Mouse (Mus musculus) ES-Bruce4 (cell line): ENCODE measurements around the gene Ppp1r15b. TPM values are rescaled to one million over a fixed set of nuclear protein-coding genes. Genes with fewer than 3 reads are reported as not detected.

Source experiments
- H3K27ac ChIP-seq: 2 replicates; pipeline ENCODE4 v1.5.1; 2012; ENCODE audit warnings: low read length, inconsistent platforms; ENCODE audit not compliant: insufficient read depth
- H3K27me3 ChIP-seq: 2 replicates; pipeline ENCODE4 v1.6.1; 2012; ENCODE audit warnings: mild to moderate bottlenecking, low read length, inconsistent platforms; ENCODE audit not compliant: control insufficient read depth, poor library complexity, insufficient read depth, severe bottlenecking
- H3K36me3 ChIP-seq: 2 replicates; pipeline ENCODE4 v1.6.1; 2012; ENCODE audit warnings: inconsistent platforms, mild to moderate bottlenecking, low read length, moderate library complexity; ENCODE audit not compliant: control insufficient read depth, poor library complexity, insufficient read depth, severe bottlenecking
- H3K4me1 ChIP-seq: one replicate; pipeline ENCODE4 v1.8.1; 2011; ENCODE audit warnings: low read length; ENCODE audit not compliant: control insufficient read depth, insufficient read depth
- H3K4me3 ChIP-seq: 2 replicates; pipeline ENCODE4 v1.5.1; 2011; ENCODE audit warnings: low read depth, mild to moderate bottlenecking, low read length
- H3K9ac ChIP-seq: 2 replicates; pipeline ENCODE4 v1.6.1; 2012; ENCODE audit warnings: low read depth, mild to moderate bottlenecking, inconsistent platforms; ENCODE audit not compliant: poor library complexity, severe bottlenecking
- H3K9me3 ChIP-seq: replicated peaks from 2 replicates; pipeline ENCODE4 v1.6.1; 2012; ENCODE audit warnings: mild to moderate bottlenecking, low read length, inconsistent platforms; ENCODE audit not compliant: control insufficient read depth, poor library complexity, insufficient read depth, severe bottlenecking
- CTCF ChIP-seq: IDR thresholded peaks from one replicate; pipeline ENCODE4 v1.8.1; 2011; ENCODE audit warnings: low read depth, low read length
- EP300 ChIP-seq: IDR thresholded peaks from 2 replicates; pipeline ENCODE4 v1.6.1; 2011; ENCODE audit warnings: low read depth, low read length; ENCODE audit not compliant: insufficient read depth
- POLR2A ChIP-seq: IDR thresholded peaks from one replicate; pipeline ENCODE4 v1.8.1; 2011; ENCODE audit warnings: low read length; ENCODE audit not compliant: insufficient read depth
- polyA plus RNA-seq: library from polyadenylated mRNA; stranded (reverse); fragments of >200 nt; gene quantifications from 2 replicates; pipeline ENCODE4 v1.2.4, GENCODE M21; 2011; ENCODE audit warnings: low read depth; ENCODE audit not compliant: missing spikeins, insufficient read depth, insufficient read length

Gene Ppp1r15b
- polyA plus RNA-seq, 1 experiment = 68.9 TPM

DNA sequence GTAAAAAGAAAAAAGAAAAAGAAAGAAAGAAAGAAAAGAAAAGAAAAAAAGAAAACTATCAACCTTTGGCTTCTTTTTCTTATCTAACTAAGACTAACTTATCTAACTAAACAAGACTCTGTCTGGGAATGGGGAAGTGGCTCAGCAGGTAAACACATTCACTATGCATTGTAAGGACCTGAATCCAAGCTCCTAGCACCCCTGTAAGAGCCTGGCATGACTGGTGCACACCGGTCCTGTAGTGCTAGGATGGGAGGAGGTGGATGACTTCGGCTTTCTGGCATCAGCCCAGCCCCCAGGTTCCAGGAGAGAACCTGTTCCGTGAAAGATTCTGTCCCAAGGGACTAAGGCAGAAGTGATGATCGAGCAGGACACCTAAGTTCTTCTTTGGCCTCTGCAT is 30.6 kb downstream of the Ppp1r15b start:
- H3K9ac ChIP-seq = no peak overlapping the region
- no peak overlapping the region for H3K4me3 ChIP-seq
- H3K27me3 ChIP-seq = peaks cover 9% of the 10 kb centered on the region
- no peaks in the 10 kb centered on the region for H3K4me1 ChIP-seq
- no peak for TF ChIP-seq CTCF
- TF ChIP-seq POLR2A = no peak
- no peak for TF ChIP-seq EP300
- H3K9me3 ChIP-seq = no peaks in the 10 kb centered on the region
- no peaks in the 10 kb centered on the region for H3K36me3 ChIP-seq
- no peak overlapping the region for H3K27ac ChIP-seq

DNA sequence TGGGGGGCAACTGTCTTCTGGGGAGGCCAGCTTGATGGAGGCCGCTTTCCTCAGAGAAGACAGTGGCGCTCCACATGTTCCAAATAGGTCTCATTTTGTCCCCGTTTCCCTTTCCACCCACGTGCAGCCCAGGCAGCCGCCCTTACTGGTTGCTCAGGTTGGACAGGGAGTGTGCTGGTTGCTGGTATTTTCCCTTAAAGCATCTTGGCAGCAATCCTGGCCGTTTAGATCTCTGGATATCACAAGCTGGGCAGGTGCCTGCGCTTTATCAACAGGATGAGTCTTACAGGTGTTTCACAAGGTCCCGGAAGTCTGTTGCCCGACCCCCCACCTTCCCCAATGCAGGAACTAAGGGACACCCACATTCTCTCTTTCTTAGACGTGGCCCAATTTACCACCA is 31.1 kb downstream of the Ppp1r15b start:
- Histone ChIP-seq H3K9me3 (no peaks in the 10 kb centered on the region), H3K4me3 (no peak overlapping the region), H3K9ac (no peak overlapping the region), H3K36me3 (no peaks in the 10 kb centered on the region), H3K4me1 (no peaks in the 10 kb centered on the region), H3K27me3 (peaks cover 9% of the 10 kb centered on the region), H3K27ac (no peak overlapping the region)
- TF ChIP-seq CTCF = no peak
- TF ChIP-seq POLR2A = no peak
- TF ChIP-seq EP300 = no peak

DNA sequence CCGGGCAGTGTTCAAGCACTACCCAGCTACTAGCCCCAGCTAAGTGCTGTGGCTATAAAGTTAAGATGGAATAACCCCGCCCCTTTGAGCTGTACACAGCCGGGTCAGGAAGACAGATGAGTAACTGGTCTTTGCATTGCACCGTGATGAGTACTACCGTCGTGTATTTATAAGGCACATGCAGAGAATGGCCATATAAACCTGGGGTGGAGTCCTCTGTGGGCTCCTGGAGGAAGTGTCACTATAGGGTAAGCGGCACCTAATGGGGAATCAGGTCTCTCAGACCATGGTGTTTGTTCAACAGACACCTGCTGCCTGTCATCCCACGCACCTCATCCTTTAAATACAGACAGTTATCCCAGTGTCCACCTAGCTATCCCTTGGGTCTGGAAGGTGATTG is 32.0 kb downstream of the Ppp1r15b start:
- H3K4me3 ChIP-seq = no peak overlapping the region
- H3K27me3 ChIP-seq = peaks cover 9% of the 10 kb centered on the region
- no peaks in the 10 kb centered on the region for H3K9me3 ChIP-seq
- no peak overlapping the region for H3K9ac ChIP-seq
- H3K27ac ChIP-seq = no peak overlapping the region
- TF ChIP-seq POLR2A (no peak), EP300 (no peak), CTCF (no peak)
- H3K4me1 ChIP-seq = no peaks in the 10 kb centered on the region
- H3K36me3 ChIP-seq = no peaks in the 10 kb centered on the region

DNA sequence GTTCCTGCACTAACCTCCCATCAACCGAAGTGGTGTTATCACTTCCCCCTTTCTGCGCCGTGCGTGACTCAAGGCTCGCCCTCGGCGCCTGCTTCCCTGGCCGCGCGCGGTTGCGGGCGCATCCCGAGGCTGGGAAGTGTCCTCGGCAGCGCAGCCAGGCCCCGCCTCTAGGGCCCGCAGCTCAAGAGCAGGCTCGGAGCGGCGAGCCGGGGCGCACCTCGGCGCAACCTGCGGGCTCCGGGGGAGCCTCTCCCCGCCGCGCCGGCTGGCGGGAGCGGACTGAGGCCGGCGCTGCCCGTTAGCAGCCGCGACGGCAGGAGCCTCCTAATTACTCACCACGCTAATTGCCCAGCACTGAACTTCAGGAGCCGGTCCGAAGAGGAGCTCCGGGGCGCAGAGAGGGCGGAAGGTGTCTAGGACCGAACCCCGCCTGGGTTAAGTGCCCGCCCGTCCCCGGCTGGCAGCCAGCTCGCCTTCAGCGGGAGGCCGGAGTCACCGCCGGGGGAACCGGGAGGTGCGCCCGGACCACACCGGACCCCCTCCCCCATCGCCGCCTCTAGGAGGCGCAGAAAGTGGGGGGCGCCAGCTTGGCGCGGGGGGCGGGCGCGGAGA is 33.0 kb downstream of the Ppp1r15b start, which contains the start of gene Plekha6:
TSS of gene Plekha6 (plus strand) at position 391 of the 612 bp plus-strand sequence.
- Histone ChIP-seq H3K4me1 (no peaks in the 10 kb centered on the region), H3K36me3 (no peaks in the 10 kb centered on the region), H3K4me3 (peak within 1 kb of the TSS; percentile 71), H3K9ac (peak within 1 kb of the TSS; percentile 84), H3K9me3 (no peaks in the 10 kb centered on the region), H3K27ac (no peak within 1 kb of the TSS), H3K27me3 (peaks cover 9% of the 10 kb centered on the region)
- TF ChIP-seq CTCF = no peak

GRCm38 (mm10) chr1:133164591-133165011 is 33.7 kb downstream of the Ppp1r15b start:
- peak overlapping the region; percentile 84 for H3K9ac ChIP-seq
- TF ChIP-seq EP300 = no peak
- peaks cover 9% of the 10 kb centered on the region for H3K27me3 ChIP-seq
- H3K4me3 ChIP-seq = peak overlapping the region; percentile 71
- no peaks in the 10 kb centered on the region for H3K36me3 ChIP-seq
- no peaks in the 10 kb centered on the region for H3K9me3 ChIP-seq
- no peak overlapping the region for H3K27ac ChIP-seq
- no peaks in the 10 kb centered on the region for H3K4me1 ChIP-seq

DNA sequence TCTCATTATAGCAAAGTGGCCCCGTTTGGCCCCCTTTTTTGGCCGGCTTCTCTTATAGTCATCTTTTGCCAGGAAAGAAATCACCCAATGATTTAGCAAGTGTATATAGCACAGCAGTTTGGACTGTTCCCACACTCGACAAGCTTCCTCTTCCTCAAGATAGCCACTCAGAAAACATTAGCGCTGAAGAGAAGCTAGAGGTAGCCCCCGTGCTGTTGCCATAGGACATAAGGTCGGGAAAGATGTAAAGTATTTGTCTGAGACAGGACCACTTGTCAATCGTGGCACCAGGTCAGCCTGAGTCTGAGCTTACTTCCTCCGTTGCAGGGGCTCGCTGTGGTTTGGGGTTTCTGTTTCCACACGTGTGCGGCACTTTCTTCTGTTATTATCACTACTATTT is 34.2 kb downstream of the Ppp1r15b start:
- TF ChIP-seq POLR2A (no peak), EP300 (no peak), CTCF (no peak)
- H3K36me3 ChIP-seq = no peaks in the 10 kb centered on the region
- no peaks in the 10 kb centered on the region for H3K4me1 ChIP-seq
- no peak overlapping the region for H3K9ac ChIP-seq
- H3K4me3 ChIP-seq = no peak overlapping the region
- H3K9me3 ChIP-seq = no peaks in the 10 kb centered on the region
- H3K27me3 ChIP-seq = peaks cover 9% of the 10 kb centered on the region
- no peak overlapping the region for H3K27ac ChIP-seq
